Mouse (Mus musculus): ENCODE measurements at regions not wholly inside any gene's neighbourhood (a gene's known extent, or its start where the extent isn't known, plus 50 kb on each side); places are given as distances from the start of the nearest gene placed in this dataset.

GRCm38 (mm10) chr17:29439992-29440391, 50.6 kb upstream of the Pim1 start:
- TF ChIP-seq POLR2A (IDR thresholded peaks at IDR 0.05; ENCODE audit: control insufficient read depth, low read depth, low read length) (no peak), CTCF (IDR thresholded peaks at IDR 0.05; ENCODE audit: control insufficient read depth, insufficient read depth, insufficient replicate concordance, low read depth, low read length) (no peak)
